Mouse (Mus musculus) WW6 (cell line): ENCODE measurements at regions not wholly inside any gene's neighbourhood (a gene's known extent, or its start where the extent isn't known, plus 50 kb on each side); places are given as distances from the start of the nearest gene placed in this dataset.

Source experiments
- DNase-seq: peaks from one replicate; pipeline ENCODE4 v3.0.0-alpha.2; 2013; ENCODE audit warnings: low read depth, low spot score

GRCm38 (mm10) chr11:82588744-82589143, 175.4 kb downstream of the Cct6b start:
- no peak for DNase-seq

- DNase-seq: no peak
These were observed 184.2 kb downstream of the Cct6b start for GRCm38 (mm10) chr11:82579841-82580415.

GRCm38 (mm10) chr11:82576019-82576418, 187.3 kb downstream of the Tmem132e start:
- no peak for DNase-seq

DNA sequence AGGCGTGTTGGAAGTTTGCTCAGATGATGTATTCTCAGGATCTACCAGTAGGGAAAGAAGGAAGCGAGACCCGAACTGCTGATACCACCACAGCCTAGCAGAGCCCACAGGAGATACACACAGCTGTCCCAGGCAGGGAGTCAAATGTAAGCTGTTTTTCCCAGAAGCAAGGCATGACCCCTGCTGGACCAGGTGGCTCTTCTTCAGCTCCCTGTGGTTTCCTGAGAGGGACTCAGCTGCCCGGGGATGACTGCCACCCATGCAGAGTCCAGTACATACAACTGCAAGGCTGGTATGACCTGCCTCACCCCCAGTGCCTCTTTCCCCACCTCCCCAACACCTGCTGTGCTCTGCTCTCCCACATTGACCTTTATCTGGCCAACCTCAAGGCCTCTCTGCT, 184.4 kb downstream of the Tmem132e start:
- no peak for DNase-seq

- no peak for DNase-seq
These were observed 182.8 kb downstream of the Tmem132e start for GRCm38 (mm10) chr11:82571525-82571924.

DNA sequence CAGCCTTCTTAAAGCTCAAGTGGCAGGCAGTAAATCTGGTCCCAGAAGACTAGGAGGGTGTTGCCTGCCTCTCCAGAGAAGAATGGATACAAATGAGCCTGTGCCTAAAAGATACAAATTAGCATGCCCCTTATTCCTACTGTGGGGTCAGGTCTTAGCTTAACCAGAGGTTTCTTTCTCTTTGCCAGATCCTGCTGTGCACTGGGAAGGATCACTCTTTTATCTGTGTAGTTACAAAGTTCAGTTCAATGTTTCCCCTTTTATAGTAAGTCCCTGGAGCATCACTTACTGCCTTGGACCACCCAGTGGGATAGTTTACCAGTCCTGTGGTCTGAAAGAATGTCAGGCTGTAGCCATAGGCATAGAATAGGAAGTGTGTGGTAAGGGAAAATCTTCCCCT, 181.1 kb downstream of the Tmem132e start:
- no peak for DNase-seq

GRCm38 (mm10) chr11:82568219-82568676, 179.5 kb downstream of the Tmem132e start:
- no peak for DNase-seq

GRCm38 (mm10) chr11:82567014-82567685, 178.4 kb downstream of the Tmem132e start:
- DNase-seq: no peak

DNA sequence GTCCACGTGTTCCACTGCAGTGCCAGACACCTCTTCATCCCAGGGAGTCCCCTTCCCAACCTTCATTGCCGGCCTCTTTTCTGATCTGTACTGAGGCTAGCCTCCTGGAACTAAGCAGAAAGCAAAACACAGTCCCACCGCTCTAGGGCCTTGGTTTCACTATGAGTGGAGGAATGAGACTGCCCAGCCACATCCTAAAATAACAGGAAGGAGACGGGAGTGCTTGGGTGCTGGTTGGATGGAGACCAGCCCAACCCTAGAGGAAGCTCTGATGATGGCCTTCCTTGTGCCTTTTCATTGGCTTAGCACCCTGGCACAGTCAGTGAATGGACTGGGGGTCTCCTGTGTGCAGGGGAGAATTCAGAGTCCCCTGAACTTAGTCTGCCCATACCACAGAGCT, 177.4 kb downstream of the Tmem132e start:
- DNase-seq: no peak

DNA sequence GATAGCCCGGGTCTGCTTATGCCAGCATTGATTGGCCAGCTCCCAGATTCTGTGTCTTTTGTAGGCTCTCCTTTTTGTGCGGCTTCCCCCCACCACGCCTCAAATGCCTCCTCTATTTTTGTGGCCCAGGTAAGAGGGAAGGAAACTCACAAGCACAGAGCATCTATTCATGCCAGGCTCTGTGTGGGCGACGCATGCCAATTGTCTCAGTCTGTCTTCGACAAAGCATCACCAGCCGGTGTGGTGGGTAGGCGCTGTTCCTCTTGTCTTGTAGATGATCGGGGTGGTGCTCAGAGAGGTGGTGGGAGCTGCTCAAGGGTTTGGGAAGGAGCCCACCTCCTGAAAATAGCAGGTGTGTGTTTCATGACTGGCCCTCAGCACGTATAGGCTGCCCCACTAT, 175.5 kb downstream of the Tmem132e start:
- DNase-seq: no peak

GRCm38 (mm10) chr11:82542028-82542427, 153.3 kb downstream of the Tmem132e start:
- DNase-seq: no peak

GRCm38 (mm10) chr11:82541376-82541775, 152.7 kb downstream of the Tmem132e start:
- no peak for DNase-seq

DNA sequence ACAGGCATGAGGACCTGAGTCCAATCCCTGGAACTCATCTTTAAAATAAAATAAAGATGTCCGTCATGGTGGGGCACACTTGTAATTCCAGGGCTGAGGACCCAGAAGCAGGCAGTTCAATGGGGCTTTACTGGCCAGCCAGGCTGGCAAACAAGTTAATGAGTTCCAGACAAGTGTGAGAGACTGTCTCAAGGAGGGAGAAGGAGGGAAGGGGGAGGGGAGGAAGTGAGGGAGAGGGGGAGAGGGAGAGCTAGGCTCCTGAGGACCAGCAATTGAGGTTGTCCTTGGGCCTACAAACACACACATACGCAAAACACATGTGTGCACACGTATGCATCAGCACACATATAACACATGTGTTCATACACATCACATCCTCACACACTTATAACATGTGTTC, 149.2 kb downstream of the Tmem132e start:
- DNase-seq: no peak

GRCm38 (mm10) chr11:82523200-82523802, 134.6 kb downstream of the Tmem132e start:
- no peak for DNase-seq

DNA sequence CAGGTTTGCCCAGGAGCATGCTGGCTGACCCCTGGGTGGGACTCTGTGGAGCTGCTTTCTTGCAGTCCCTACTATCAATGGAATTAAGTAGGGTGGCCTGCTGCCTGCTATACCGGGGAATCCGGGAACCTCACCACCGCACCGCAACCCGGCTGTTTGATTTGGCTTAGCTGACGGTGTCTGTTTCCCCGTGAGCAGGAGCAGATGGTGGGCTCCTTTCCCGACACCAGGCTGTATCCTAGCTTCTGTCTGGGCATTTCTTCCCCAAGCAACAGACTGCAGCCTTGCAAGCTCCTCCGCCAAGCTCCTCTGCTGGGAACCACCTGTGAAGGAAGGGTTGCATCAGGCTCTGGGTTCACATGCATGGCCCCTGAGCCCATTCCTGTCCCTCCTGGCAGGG, 132.7 kb downstream of the Tmem132e start:
- DNase-seq: no peak

DNA sequence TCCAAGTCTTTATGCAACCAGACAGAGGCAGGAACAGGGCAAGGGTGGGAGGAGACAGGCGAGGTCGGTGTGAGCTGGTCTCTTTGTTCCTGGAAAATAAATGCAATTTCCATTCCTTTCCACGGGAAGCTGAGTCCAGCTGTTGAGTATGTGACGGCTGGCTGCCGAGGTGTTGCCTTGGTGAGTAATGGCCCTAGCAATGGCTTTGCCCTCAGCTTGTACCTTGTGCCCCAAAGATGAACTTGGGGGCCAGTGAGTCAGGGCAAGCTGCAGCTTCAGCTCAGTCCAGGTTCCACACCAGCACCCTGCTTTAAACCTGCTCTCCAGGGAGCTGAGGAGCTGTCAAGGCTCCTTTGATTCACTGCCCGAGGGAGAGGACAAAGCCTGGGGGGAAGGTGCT, 130.0 kb downstream of the Tmem132e start:
- no peak for DNase-seq

GRCm38 (mm10) chr11:82514526-82515144, 125.9 kb downstream of the Tmem132e start:
- DNase-seq: peak; percentile 9

DNA sequence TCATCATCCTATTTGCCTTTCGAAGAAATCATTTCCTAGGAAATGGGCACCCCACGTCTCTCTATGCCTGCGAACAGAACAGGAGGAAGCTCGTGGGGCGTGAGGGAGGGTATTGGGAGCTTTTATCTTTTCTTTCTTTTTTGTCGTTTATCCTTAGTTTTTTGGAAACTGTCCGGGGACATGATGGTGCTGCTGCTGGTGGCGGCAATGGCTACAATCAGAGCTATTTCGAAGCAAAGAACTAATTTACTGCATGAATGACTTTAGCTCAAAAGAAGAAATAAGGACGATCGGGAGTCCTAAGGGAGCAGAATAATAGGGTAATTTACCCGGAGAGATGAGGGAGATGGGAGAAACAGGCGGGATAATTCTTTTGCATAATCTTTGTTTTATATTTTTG, 119.9 kb downstream of the Tmem132e start:
- DNase-seq: no peak
